In the genomic region with DNA sequence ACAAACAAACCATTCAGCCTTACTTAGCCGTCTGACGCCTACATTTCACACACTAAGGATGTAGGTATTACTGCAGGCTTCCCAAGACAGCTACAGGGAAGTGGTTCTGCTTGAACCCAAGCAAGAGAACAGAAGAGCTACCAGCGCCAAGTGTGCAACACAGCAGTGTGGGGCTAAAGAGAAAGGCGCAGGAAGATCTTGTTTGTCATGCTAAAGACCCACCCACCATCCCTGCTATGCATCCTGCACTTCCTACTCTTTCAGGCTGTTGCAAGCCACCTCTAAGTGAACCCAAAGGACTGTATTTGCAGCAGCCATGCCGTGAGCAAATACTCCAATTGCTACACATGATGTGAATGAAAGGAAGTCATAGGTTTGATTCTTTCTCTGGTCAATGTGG, we compare ENCODE assay signal across 13 mouse cellular contexts.
"Had no signal": no experiment of that assay in that cellular context is flagged by ENCODE, and none has a peak within 500 bp of the region (broad histone marks: within the 10 kb centered on the region; RNA-seq: fewer than 3 reads in every experiment).

No protein-coding gene starts in this region.

- H3K4me3 ChIP-seq: limb, embryonic 15.5 days; liver, embryonic 12.5 days; midbrain, embryonic 10.5 days; neural tube, embryonic 12.5 days had no signal

- H3K27ac ChIP-seq: limb, embryonic 15.5 days; liver, embryonic 12.5 days; midbrain, embryonic 10.5 days; neural tube, embryonic 12.5 days; stomach, postnatal 0 days had no signal

- H3K36me3 ChIP-seq: limb, embryonic 15.5 days; midbrain, embryonic 10.5 days; neural tube, embryonic 12.5 days had no signal

- DNase-seq: kidney, adult 8-10 months; kidney, postnatal 10 days; layer of hippocampus, adult 9-11 months; layer of hippocampus, postnatal 36 days; lung, adult 18-20 months; lung, postnatal 36 days; midbrain, embryonic 14.5 days; thymus, postnatal 4 days had no signal

- H3K9me3 ChIP-seq: limb, embryonic 15.5 days; liver, embryonic 12.5 days; midbrain, embryonic 10.5 days; neural tube, embryonic 12.5 days had no signal

- H3K27me3 ChIP-seq: limb, embryonic 15.5 days; liver, embryonic 12.5 days; neural tube, embryonic 12.5 days had no signal

- H3K4me2 ChIP-seq: limb, embryonic 15.5 days; liver, embryonic 12.5 days; neural tube, embryonic 12.5 days had no signal

- ATAC-seq: liver, embryonic 12.5 days had no signal

- H3K9ac ChIP-seq: limb, embryonic 15.5 days; liver, embryonic 12.5 days; neural tube, embryonic 12.5 days had no signal

- H3K4me1 ChIP-seq: midbrain, embryonic 10.5 days; neural tube, embryonic 12.5 days had no signal
